Mouse (Mus musculus) ES-Bruce4 (cell line): ENCODE data around the gene Gps2. TPM values are rescaled to one million over a fixed set of nuclear protein-coding genes. Genes with fewer than 3 reads are reported as not detected.

Source experiments
- H3K27ac ChIP-seq: 2 replicates; pipeline ENCODE4 v1.5.1; 2012; ENCODE audit warnings: low read length, inconsistent platforms; ENCODE audit not compliant: insufficient read depth
- H3K27me3 ChIP-seq: 2 replicates; pipeline ENCODE4 v1.6.1; 2012; ENCODE audit warnings: mild to moderate bottlenecking, low read length, inconsistent platforms; ENCODE audit not compliant: control insufficient read depth, poor library complexity, insufficient read depth, severe bottlenecking
- H3K36me3 ChIP-seq: 2 replicates; pipeline ENCODE4 v1.6.1; 2012; ENCODE audit warnings: inconsistent platforms, mild to moderate bottlenecking, low read length, moderate library complexity; ENCODE audit not compliant: control insufficient read depth, poor library complexity, insufficient read depth, severe bottlenecking
- H3K4me1 ChIP-seq: one replicate; pipeline ENCODE4 v1.8.1; 2011; ENCODE audit warnings: low read length; ENCODE audit not compliant: control insufficient read depth, insufficient read depth
- H3K4me3 ChIP-seq: 2 replicates; pipeline ENCODE4 v1.5.1; 2011; ENCODE audit warnings: low read depth, mild to moderate bottlenecking, low read length
- H3K9ac ChIP-seq: 2 replicates; pipeline ENCODE4 v1.6.1; 2012; ENCODE audit warnings: low read depth, mild to moderate bottlenecking, inconsistent platforms; ENCODE audit not compliant: poor library complexity, severe bottlenecking
- H3K9me3 ChIP-seq: replicated peaks from 2 replicates; pipeline ENCODE4 v1.6.1; 2012; ENCODE audit warnings: mild to moderate bottlenecking, low read length, inconsistent platforms; ENCODE audit not compliant: control insufficient read depth, poor library complexity, insufficient read depth, severe bottlenecking
- CTCF ChIP-seq: IDR thresholded peaks from one replicate; pipeline ENCODE4 v1.8.1; 2011; ENCODE audit warnings: low read depth, low read length
- EP300 ChIP-seq: IDR thresholded peaks from 2 replicates; pipeline ENCODE4 v1.6.1; 2011; ENCODE audit warnings: low read depth, low read length; ENCODE audit not compliant: insufficient read depth
- POLR2A ChIP-seq: IDR thresholded peaks from one replicate; pipeline ENCODE4 v1.8.1; 2011; ENCODE audit warnings: low read length; ENCODE audit not compliant: insufficient read depth
- polyA plus RNA-seq: library from polyadenylated mRNA; stranded (reverse); fragments of >200 nt; gene quantifications from 2 replicates; pipeline ENCODE4 v1.2.4, GENCODE M21; 2011; ENCODE audit warnings: low read depth; ENCODE audit not compliant: missing spikeins, insufficient read depth, insufficient read length

The Gps2 gene
- polyA plus RNA-seq, 1 experiment: 24.4 TPM

DNA sequence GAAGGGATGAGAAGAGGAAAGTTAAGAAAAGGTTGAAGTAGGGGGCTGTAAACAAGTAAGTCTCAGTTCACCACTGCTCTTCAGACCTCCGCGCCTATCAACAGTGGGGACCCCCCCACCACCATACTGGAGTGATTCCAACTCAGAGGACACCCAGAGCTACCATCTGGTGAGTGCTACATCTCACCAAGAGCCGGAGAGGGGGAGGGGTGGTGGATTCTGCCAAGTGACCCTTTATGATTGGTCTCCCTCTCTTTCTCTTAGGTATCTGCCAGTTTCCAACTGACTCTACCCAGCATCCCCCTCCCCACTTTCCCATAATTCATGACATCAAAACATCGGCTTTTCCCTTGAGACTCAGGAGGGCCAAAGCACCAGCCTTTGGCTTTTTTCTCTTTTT is 27.3 kb downstream of the Gps2 start:
- no peak for TF ChIP-seq EP300
- no peak for TF ChIP-seq CTCF
- no peaks in the 10 kb centered on the region for H3K9me3 ChIP-seq
- peaks cover 11% of the 10 kb centered on the region for H3K4me1 ChIP-seq
- H3K9ac ChIP-seq: no peak overlapping the region
- H3K4me3 ChIP-seq: no peak overlapping the region
- H3K27me3 ChIP-seq: no peaks in the 10 kb centered on the region
- H3K36me3 ChIP-seq: no peaks in the 10 kb centered on the region; the same call in 1 of the 2 replicates
- H3K27ac ChIP-seq: no peak overlapping the region

DNA sequence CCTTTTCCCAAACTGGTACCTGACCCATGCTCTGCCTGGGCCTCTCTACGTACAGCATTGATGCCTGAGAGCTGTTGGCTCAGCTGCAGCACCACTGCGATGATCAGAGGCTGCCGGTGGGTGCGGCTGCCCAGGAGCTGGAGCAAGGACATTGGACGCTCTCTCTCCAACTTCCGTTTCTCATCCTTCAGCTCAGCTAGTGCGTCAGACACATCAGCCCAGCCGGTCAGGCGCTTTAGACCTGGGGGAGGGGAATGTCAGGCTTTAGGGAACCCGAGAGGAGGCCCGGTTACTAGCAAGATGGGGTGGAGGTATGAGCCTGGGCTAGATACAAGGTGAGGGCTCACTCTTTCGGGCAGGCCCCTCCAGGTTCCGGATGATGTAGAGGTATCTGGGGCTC is 31.5 kb downstream of the Gps2 start:
- H3K9me3 ChIP-seq: no peaks in the 10 kb centered on the region
- no peak for TF ChIP-seq EP300
- no peak for TF ChIP-seq CTCF
- TF ChIP-seq POLR2A: no peak
- H3K9ac ChIP-seq: no peak overlapping the region
- no peaks in the 10 kb centered on the region for H3K27me3 ChIP-seq
- no peaks in the 10 kb centered on the region; the same call in 1 of the 2 replicates for H3K36me3 ChIP-seq
- H3K4me1 ChIP-seq: peaks cover 3% of the 10 kb centered on the region
- H3K27ac ChIP-seq: no peak overlapping the region
- no peak overlapping the region for H3K4me3 ChIP-seq

DNA sequence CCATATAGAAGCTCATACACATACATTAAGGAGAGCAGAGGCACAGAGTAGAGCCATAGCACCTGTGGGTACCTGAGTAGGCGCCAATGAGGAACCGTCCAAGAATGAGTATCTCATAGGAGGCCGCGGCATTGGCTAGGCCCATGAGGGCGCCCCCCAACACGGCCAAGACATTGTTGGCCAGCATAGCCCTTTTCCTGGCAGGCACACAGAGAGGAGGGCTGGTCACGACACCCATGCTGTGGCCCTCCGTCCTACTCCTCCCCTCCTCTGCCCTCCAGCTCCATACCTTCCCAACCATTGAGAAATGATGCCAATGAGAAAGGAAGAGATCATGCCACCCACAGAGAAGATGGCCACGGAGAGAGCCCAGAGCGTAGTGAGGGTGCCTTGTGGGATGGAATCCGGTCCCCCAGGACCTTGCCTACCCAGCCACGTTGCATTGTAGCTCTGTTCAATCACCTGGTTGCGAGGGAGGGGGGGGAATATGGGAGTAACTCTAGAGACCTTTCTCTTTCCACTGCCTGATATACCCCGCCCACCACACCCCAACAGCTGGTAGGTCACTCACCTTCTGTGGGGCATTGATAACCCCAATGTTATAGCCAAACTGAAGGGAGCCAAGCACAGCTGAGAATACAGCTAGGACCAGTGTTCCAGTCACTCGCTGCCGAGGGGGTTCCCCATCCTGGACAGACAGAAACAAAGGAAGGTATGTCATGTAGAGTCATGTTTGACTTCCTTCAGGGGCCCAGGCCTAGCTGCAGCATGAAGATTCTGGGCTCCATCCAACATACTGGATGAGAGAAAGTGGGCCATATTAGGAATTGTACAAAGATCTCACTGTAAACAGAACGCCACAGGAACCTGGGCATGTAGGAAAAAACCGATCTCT is 32.6 kb downstream of the Gps2 start:
- Histone ChIP-seq H3K4me1 (peaks cover 3% of the 10 kb centered on the region), H3K27me3 (no peaks in the 10 kb centered on the region), H3K27ac (no peak overlapping the region), H3K36me3 (no peaks in the 10 kb centered on the region), H3K4me3 (no peak overlapping the region), H3K9ac (no peak overlapping the region), H3K9me3 (no peaks in the 10 kb centered on the region)
- TF ChIP-seq EP300 (no peak), POLR2A (no peak), CTCF (no peak)

DNA sequence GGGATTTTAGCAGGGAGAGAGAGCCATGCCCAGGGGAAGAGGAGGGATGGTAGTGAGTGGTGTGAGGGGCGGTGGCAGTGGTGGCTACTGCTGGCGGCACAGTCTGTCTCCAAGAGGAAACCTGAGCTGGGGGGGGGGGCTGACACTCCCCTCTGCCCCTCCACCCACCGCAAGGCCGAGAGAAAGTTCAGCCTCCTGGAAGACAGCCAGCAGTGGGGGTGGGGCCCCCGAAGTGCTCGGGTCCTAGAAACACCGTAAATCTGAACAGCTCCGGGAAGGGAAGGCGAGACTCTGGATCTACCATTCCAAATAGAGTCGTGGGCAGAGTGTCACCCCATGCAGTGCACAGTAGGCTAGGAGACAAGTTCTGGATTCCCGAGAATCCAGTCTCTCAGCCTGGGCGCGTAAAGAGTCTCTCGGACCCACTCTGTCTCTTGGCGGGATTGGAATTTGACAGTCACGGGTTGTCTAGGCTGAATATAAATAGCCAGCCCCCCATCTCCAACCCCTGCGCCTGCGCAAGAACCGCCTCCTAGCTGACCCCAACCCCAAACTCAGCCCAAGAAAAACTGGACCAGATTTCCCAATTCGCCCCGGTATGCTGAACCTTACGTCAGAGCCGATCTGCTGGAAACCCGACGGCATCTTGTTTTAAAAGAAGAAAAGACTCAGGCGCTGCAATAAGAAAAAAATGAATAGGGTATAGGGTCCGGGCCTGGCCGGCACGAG is 33.8 kb downstream of the Gps2 start:
- TF ChIP-seq CTCF: no peak
- TF ChIP-seq EP300: no peak
- TF ChIP-seq POLR2A: no peak
- H3K27me3 ChIP-seq: no peaks in the 10 kb centered on the region
- H3K9ac ChIP-seq: peak overlapping the region; percentile 48
- H3K4me3 ChIP-seq: peak overlapping the region; percentile 52
- H3K9me3 ChIP-seq: no peaks in the 10 kb centered on the region
- no peaks in the 10 kb centered on the region for H3K36me3 ChIP-seq
- peaks cover 3% of the 10 kb centered on the region for H3K4me1 ChIP-seq
- no peak overlapping the region for H3K27ac ChIP-seq

DNA sequence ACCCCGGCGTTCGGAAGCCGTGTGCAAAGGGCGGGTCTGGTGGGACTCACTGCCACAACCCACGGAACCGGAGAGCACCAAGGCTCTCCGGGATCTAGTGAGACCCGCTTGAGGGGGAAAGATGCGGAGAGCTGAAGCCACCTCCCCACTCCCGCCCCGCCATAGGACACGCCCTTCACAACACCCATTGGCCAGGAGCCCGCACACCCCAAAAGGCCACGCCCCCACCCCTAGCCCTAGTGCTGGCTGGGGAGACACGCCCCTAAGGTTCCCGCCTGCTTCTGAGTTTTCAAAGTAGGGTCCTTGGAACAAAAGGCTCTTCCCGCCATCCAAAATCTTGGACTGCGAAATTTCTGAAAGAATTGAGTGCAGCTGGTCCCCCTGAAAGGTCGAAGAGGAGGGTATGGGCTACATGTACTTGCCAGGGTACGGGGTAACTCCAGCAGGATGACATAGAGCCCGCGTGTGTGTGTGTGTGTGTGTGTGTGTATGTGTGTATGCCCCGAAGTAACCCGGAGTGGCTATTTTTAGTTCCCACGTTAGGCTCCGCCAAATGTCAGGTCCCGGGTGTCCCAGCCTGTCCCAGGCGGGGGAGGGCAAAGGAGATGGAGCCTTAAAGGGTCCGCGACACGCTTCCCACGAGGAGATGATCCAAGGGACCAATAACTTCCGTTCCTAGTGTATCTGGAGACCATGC is 34.5 kb downstream of the Gps2 start, which contains the start of gene Slc2a4:
Gene Slc2a4 (minus strand): TSS at position 123 of the 697 bp plus-strand sequence.
- H3K4me3 ChIP-seq: peak within 1 kb of the TSS; percentile 64
- H3K9me3 ChIP-seq: no peaks in the 10 kb centered on the region
- H3K36me3 ChIP-seq: no peaks in the 10 kb centered on the region
- H3K27me3 ChIP-seq: no peaks in the 10 kb centered on the region
- no peak within 1 kb of the TSS for H3K27ac ChIP-seq
- peak within 1 kb of the TSS; percentile 48 for H3K9ac ChIP-seq
- TF ChIP-seq POLR2A: no peak
- no peak for TF ChIP-seq CTCF
- TF ChIP-seq EP300: no peak
- no peaks in the 10 kb centered on the region for H3K4me1 ChIP-seq
